Mouse (Mus musculus) limb, embryonic 15.5 days (tissue): ENCODE data around the gene Hoxd9. TPM values are rescaled to one million over a fixed set of nuclear protein-coding genes. Genes with fewer than 3 reads are reported as not detected.

Experiments used
- ATAC-seq: fragments of 200-750 bp; cut with Nextera tagmentation; 2 replicates; pipeline ENCODE4 v1.8.0; 2017; ENCODE audit warnings: low read depth, moderate TSS enrichment; ENCODE audit not compliant: insufficient number of reproducible peaks, low FRiP score, low TSS enrichment
- H3K27ac ChIP-seq: fragments of 300-500 bp; sonication (generic); 2 replicates; pipeline ENCODE4 v1.5.1; 2015; ENCODE audit warnings: moderate library complexity, mild to moderate bottlenecking, inconsistent platforms
- H3K27me3 ChIP-seq: fragments of 300-500 bp; sonication (generic); 2 replicates; pipeline ENCODE4 v1.6.1; 2015; ENCODE audit warnings: inconsistent platforms
- H3K36me3 ChIP-seq: fragments of 300-500 bp; sonication (generic); 2 replicates; pipeline ENCODE4 v1.6.1; 2015; ENCODE audit warnings: inconsistent platforms
- H3K4me1 ChIP-seq: fragments of 300-500 bp; sonication (generic); 2 replicates; pipeline ENCODE4 v1.6.1; 2015; ENCODE audit warnings: inconsistent platforms
- H3K4me2 ChIP-seq: fragments of 300-500 bp; sonication (generic); 2 replicates; pipeline ENCODE4 v1.6.1; 2015; ENCODE audit warnings: mild to moderate bottlenecking, inconsistent platforms
- H3K4me3 ChIP-seq: fragments of 300-500 bp; sonication (generic); 2 replicates; pipeline ENCODE4 v1.5.1; 2015; ENCODE audit warnings: mild to moderate bottlenecking, inconsistent platforms
- H3K9ac ChIP-seq: fragments of 300-500 bp; sonication (generic); 2 replicates; pipeline ENCODE4 v1.6.1; 2015; ENCODE audit warnings: inconsistent platforms
- H3K9me3 ChIP-seq: fragments of 300-500 bp; sonication (generic); 2 replicates; pipeline ENCODE4 v1.6.1; 2016; ENCODE audit warnings: inconsistent platforms
- WGBS: fragments of 180-500 bp; shearing (Covaris S2); methylation state at CpG from one replicate; pipeline ENCODE4 v1.1.7; 2015; 5-methylcytosine and 5-hydroxymethylcytosine counted together
- polyA plus RNA-seq: library from polyadenylated mRNA; unstranded; fragments of >200 nt; fragmentation: Nextera tagmentation; extraction: Ambion mirVana; gene quantifications from 2 replicates; pipeline ENCODE4 v1.2.1, GENCODE M21; 2015

The Hoxd9 gene
- polyA plus RNA-seq, 1 experiment from 2014 or later, result 7.1 TPM

DNA sequence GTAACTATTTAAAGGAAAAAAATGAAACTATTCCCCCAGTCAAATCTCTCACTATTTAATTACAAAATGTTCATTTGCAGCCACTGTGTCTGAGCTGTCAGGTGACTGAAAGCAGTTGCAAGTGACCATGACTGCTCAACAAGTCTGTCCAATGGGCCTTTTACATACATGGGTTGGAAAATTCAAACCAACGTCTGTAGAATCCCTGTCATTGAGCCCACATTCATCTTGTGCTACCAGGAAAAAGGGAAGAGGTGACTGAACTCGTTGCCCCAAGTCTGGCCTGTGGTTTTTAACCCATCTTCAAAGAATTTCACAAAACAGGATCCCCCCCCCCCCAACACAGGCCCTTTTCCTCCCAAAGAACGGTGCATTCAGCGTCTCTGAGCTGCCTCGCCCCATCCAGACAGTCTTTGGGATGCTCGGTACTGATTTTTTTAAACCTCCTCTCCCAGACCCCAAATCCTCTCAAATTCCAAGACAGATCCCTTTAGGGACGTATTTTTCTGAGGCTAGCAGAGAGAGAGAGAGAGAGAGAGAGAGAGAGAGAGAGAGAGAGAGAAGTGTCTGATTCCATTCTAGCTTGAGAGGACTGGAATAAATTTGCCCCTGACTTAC, 1.6 kb upstream of the Hoxd9 start:
- H3K9ac ChIP-seq, result no peak overlapping the region
- H3K27me3 ChIP-seq, result peaks cover 88% of the 10 kb centered on the region
- H3K4me1 ChIP-seq, result peaks cover 65% of the 10 kb centered on the region
- 0 out of 2 replicates have a peak overlapping the region, but pooled peaks have one; percentile 15 for H3K4me2 ChIP-seq
- no peak for ATAC-seq
- peak overlapping the region; percentile 78 for H3K27ac ChIP-seq
- peaks cover 4% of the 10 kb centered on the region; the same call in 1 of the 2 replicates for H3K36me3 ChIP-seq
- H3K4me3 ChIP-seq, result 0 out of 2 replicates have a peak overlapping the region, but pooled peaks have one; percentile 48
- WGBS, result 34% methylated on average over 7 of the region's 7 CpGs
- no peaks in the 10 kb centered on the region for H3K9me3 ChIP-seq

DNA sequence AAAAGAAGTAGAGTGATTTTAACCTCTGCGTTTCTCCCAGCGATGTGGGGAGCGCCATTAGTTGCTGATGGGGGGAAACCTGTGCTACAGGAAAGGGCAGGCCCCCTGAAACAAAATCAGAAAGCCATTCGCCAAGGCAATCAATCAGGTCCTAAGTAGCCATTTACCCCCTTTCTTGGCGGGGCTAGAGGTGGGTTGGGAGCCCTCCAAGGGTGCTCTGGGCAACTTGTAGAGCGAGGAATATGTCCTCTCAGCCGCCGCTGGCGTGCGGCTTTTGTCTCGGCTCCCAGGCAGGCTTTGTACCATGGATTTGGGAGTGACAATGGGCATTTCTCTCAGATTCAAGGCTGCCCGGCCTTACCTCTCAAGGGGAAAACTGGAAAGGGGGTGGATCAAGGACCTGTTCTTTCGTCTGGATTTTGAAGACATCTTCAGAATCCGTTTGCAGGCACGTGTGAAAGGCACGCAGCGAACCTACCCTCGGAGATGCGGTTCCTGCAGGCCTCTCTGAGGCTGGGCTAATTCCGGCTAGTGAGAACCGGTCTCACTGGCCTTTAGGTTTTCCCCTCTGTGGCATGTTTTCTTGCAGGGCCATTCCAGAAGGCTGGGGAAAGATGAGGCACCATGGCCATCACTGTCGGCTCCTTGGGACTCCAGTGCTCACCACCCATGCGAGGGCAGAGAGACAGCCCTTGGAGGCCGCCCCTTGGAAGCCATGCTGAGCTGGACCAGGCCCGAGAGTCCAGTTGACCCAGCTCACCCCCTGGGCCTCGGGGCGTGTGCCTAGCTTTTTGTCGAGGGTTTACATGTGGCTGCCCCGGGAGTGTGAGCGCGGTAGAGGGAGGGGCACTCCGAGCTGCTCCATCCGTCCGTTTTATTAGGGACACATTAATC, 838 bp upstream of the Hoxd9 start:
- no peak for ATAC-seq
- Histone ChIP-seq H3K36me3 (peaks cover 4% of the 10 kb centered on the region; the same call in 1 of the 2 replicates), H3K9ac (no peak overlapping the region; the same call in 1 of the 2 replicates), H3K4me2 (peak overlapping the region; percentile 61), H3K9me3 (no peaks in the 10 kb centered on the region), H3K27me3 (peaks cover 85% of the 10 kb centered on the region), H3K4me1 (peaks cover 58% of the 10 kb centered on the region), H3K27ac (peak overlapping the region; percentile 78), H3K4me3 (peak overlapping the region; percentile 48; the same call in 1 of the 2 replicates)
- 22% methylated on average over 34 of the region's 34 CpGs for whole genome bisulfite sequencing

DNA sequence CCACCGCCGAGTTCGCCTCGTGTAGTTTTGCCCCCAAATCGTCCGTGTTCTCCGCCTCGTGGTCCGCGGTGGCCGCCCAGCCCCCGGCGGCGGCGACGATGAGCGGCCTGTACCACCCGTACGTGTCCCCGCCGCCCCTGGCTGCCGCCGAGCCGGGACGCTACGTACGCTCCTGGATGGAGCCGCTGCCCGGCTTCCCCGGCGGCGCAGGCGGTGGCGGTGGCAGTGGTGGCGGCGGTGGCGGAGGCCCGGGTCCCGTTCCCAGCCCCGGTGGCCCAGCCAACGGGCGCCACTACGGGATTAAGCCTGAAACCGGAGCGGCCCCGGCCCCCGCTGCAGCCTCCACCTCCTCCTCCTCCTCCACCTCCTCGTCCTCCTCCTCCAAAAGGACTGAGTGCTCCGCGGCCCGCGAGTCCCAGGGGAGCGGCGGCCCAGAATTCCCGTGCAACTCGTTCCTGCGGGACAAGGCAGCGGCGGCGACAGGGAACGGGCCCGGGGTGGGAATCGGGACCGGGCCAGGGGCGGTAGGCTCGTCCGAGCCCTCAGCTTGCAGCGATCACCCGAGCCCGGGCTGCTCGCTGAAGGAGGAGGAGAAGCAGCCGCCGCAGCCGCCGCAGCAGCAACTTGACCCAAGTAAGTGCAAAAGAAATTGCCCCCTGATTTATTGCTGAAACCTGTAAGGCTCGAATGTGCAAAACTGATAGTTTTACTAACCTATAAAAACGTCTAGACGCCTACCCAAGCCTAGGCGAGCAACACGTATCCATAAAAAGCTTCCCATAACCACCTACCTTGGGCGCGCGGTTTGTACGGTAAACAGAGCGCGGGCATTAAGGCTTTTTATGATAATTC, 900 bp downstream of the Hoxd9 start:
- peak overlapping the region; percentile 48 for H3K4me3 ChIP-seq
- peaks cover 80% of the 10 kb centered on the region for H3K27me3 ChIP-seq
- peak; percentile 35; the same call in 1 of the 2 replicates for ATAC-seq
- H3K36me3 ChIP-seq, result peaks cover 4% of the 10 kb centered on the region; the same call in 1 of the 2 replicates
- no peaks in the 10 kb centered on the region for H3K9me3 ChIP-seq
- H3K9ac ChIP-seq, result peak overlapping the region; percentile 47
- peaks cover 42% of the 10 kb centered on the region for H3K4me1 ChIP-seq
- peak overlapping the region; percentile 78 for H3K27ac ChIP-seq
- H3K4me2 ChIP-seq, result peak overlapping the region; percentile 61
- WGBS, result 3% methylated on average over 83 of the region's 86 CpGs

DNA sequence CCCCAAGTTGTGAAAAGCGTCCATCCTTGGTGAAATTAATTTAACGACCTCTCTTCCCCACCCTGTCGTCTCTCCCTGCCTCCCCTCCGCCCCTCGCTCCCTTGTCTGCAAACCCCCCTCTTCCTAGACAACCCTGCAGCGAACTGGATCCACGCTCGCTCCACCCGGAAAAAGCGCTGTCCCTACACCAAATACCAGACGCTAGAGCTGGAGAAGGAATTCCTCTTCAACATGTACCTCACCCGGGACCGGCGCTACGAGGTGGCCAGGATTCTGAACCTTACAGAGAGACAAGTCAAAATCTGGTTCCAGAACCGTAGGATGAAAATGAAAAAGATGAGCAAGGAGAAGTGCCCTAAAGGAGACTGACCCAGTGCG, 1.5 kb downstream of the Hoxd9 start:
- Histone ChIP-seq H3K4me2 (peak overlapping the region; percentile 61), H3K27me3 (peaks cover 82% of the 10 kb centered on the region), H3K9me3 (no peaks in the 10 kb centered on the region), H3K4me1 (peaks cover 46% of the 10 kb centered on the region), H3K9ac (peak overlapping the region; percentile 47; the same call in 1 of the 2 replicates), H3K4me3 (peak overlapping the region; percentile 48), H3K36me3 (peaks cover 4% of the 10 kb centered on the region; the same call in 1 of the 2 replicates), H3K27ac (peak overlapping the region; percentile 78; the same call in 1 of the 2 replicates)
- ATAC-seq, result no peak
- WGBS, result 9% methylated on average over 17 of the region's 17 CpGs

DNA sequence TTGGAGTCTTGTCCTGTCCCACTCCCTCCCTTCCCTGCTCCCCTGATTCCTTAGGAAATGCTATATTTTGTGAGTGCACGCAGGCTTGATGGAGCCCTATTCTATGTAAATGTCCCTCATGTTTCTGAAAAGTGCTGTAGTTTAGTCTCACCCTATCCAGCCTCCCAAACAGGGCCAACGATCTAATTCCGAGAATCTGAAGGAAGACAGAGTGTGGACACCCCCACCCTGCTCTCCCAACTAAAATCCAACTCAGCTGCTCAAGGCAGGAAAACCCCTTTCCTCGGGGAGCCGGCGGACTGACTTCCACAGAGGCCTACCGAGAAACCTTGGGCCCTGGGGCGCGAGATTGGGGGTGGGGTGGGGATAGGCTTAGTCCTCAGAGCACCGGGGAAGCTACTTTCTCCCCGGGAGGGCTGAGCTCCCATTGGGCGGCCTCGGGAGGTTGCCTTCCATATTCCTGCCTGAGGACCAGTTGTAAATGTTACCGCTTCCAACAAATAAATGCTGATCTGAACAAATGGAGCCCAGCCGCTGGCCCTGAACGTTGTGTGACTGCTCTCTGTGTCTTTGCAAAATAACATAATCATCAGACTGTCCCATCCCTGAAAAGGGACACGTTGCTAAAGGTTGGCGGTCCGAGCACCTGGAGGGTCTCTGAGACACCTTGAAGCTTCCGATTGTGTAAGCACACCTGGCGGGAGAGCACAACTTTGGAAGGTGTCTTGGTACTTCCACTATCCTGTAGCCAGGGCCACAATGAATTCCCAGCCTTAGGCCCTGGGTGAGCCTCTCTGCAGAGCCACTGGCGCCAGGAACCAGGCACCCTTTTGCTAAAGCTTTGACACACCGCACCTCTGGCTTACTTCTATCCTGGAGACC, 2.4 kb downstream of the Hoxd9 start:
- Histone ChIP-seq H3K36me3 (peaks cover 4% of the 10 kb centered on the region; the same call in 1 of the 2 replicates), H3K4me1 (peaks cover 52% of the 10 kb centered on the region), H3K27me3 (peaks cover 84% of the 10 kb centered on the region), H3K4me3 (peak overlapping the region; percentile 48; the same call in 1 of the 2 replicates), H3K9ac (no peak overlapping the region), H3K9me3 (no peaks in the 10 kb centered on the region), H3K4me2 (peak overlapping the region; percentile 1; the same call in 1 of the 2 replicates), H3K27ac (no peak overlapping the region)
- ATAC-seq, result no peak
- WGBS, result 37% methylated on average over 23 of the region's 23 CpGs

DNA sequence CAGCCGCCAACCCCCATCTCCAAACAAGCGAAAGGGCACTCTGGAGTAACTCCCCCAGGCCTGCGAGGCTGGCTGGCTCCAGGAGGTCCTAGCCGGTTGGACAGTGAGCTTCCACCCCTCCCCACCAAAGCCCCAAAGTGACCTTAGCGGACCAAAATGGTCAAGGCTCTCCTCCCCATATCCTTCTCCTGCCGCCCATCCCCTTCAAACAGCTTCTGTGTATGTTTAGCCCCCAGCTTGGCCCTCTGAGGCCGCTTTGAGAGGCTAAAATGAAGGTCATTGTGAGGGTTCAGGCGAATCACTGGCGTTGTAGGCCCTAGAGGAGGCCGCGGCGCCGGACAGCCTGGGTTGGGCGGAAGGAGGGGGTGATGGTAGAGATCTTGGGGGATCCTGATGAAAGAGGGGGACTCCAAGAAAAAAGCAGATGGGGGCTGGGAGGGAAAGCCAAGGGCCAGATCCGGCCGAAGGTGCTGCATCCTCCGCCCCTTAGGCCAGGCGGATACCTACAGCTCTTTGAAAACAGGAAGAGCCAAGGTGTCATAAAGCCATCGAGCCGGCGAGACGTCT, 3.1 kb downstream of the Hoxd9 start:
- Histone ChIP-seq H3K27ac (no peak overlapping the region), H3K4me3 (no peak overlapping the region)

DNA sequence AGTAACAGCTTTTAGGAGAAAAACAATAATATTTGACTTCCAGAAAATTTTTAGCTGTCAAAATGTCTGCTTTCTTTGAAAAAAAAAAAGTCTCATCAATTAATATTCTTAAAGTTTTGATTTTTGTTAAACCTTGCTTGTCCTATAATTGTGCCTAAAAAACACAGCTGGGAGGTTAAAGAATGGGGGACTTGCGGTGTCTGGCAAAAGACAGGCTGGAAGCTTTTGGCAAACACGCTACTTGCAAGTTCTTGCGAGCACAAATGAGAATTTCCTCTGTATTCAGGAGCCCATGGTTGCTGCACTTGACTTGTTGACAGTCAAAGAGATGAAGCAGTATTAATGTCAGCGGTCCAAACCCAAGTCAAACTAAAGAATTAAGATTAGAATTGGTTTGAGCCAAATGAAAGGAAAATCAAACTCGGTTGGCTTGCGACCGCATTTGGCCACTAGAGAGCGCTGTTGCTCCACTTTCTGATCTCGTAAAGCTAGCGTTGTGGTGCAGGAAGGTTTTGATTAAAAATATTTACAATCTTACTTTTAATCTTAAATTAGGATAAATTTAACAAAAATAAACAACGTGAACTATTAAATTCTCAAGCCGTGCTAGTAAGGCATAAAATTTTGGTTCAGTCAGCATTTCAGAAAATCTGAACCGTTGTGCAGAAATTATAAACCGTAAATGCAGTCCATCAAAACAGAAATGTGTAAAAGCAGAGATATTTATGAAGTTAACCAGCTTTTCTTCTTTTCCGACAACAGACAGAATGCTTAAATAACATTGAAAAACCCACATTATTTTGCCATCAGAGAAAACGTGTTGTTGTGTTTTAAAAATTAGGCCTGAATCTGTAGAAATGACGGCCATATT, 4.7 kb downstream of the Hoxd9 start:
- no peak overlapping the region for H3K9ac ChIP-seq
- H3K36me3 ChIP-seq, result peaks cover 4% of the 10 kb centered on the region; the same call in 1 of the 2 replicates
- H3K27ac ChIP-seq, result no peak overlapping the region
- no peak overlapping the region for H3K4me3 ChIP-seq
- no peak for ATAC-seq
- H3K4me1 ChIP-seq, result peaks cover 53% of the 10 kb centered on the region
- H3K27me3 ChIP-seq, result peaks cover 83% of the 10 kb centered on the region
- WGBS, result 12% methylated on average over 17 of the region's 17 CpGs
- H3K4me2 ChIP-seq, result no peak overlapping the region
- H3K9me3 ChIP-seq, result no peaks in the 10 kb centered on the region

More for the DNA sequence above, 3.1 kb downstream of the Hoxd9 start:
- ATAC-seq, result no peak
- peaks cover 84% of the 10 kb centered on the region for H3K27me3 ChIP-seq
- H3K36me3 ChIP-seq, result peaks cover 4% of the 10 kb centered on the region; the same call in 1 of the 2 replicates
- H3K4me2 ChIP-seq, result no peak overlapping the region
- 34% methylated on average over 22 of the region's 22 CpGs for WGBS
- no peaks in the 10 kb centered on the region for H3K9me3 ChIP-seq
- peaks cover 59% of the 10 kb centered on the region for H3K4me1 ChIP-seq
- H3K9ac ChIP-seq, result no peak overlapping the region

DNA sequence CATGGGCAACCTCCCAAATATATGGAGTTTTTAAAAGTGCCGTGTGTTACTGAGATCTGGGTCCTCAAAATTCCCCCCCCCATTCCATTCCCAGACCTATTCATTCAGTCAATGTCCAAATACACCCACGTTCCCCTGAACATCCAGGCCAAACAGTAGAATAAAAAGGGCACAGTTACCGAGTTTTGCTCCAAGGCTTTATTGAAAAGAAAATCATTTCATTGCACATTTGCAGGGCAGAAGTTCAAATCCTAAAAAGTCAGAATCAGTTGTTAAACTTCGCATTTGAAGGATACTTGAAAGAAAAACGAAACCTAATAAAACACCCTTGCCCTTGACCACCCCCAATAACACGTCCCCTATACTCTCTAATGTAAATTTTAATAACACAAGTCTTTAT, 5.3 kb downstream of the Hoxd9 start:
- no peaks in the 10 kb centered on the region for H3K9me3 ChIP-seq
- H3K9ac ChIP-seq, result no peak overlapping the region
- H3K4me2 ChIP-seq, result no peak overlapping the region
- H3K27ac ChIP-seq, result no peak overlapping the region
- H3K4me1 ChIP-seq, result peaks cover 49% of the 10 kb centered on the region
- H3K4me3 ChIP-seq, result no peak overlapping the region
- no peak for ATAC-seq
- peaks cover 84% of the 10 kb centered on the region for H3K27me3 ChIP-seq
- H3K36me3 ChIP-seq, result peaks cover 4% of the 10 kb centered on the region; the same call in 1 of the 2 replicates
- WGBS, result 32% methylated on average over 6 of the region's 6 CpGs

DNA sequence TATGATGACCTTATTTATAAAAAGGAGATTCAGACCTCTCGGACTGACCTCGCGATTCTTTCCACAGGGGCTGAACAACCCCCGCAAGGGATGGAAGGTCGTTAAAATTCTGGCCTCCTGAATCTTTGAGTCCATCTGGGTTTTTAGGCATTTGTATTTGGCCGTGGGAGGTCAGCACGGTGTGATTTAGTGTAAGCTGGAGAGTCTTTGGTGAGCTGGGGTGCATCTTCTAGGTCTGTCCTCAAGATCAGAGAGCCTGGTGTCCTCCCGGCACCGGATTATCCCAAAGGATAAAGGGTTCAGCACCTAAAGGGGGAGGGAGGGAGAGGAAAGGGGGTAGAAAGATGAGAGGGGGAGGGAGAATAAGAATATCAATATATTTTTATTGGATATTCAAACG, 5.8 kb downstream of the Hoxd9 start:
- Histone ChIP-seq H3K9me3 (no peaks in the 10 kb centered on the region), H3K27me3 (peaks cover 84% of the 10 kb centered on the region), H3K4me2 (no peak overlapping the region), H3K27ac (no peak overlapping the region), H3K9ac (no peak overlapping the region), H3K36me3 (peaks cover 4% of the 10 kb centered on the region; the same call in 1 of the 2 replicates), H3K4me3 (no peak overlapping the region), H3K4me1 (peaks cover 44% of the 10 kb centered on the region)
- 22% methylated on average over 10 of the region's 10 CpGs for WGBS
- no peak for ATAC-seq
